Mouse (Mus musculus) liver, embryonic 14.5 days (tissue): ENCODE data around the gene Slk.

Experiments
- CTCF ChIP-seq: IDR thresholded peaks from 2 replicates; pipeline ENCODE4 v1.5.1; 2016; ENCODE audit warnings: antibody characterized with exemption, low read depth, control low read depth
- EP300 ChIP-seq: IDR thresholded peaks from 2 replicates; pipeline ENCODE4 v1.6.1; 2016; ENCODE audit warnings: antibody characterized with exemption, low read depth

- TF ChIP-seq EP300 (no peak), CTCF (no peak)
These were observed 15.8 kb upstream of the Slk start for GRCm38 (mm10) chr19:47563715-47564114.
